In genomic region chr12:75559196-75559595, GRCm38 (mm10) we compare ENCODE assay signal across 14 mouse cellular contexts. TPM values are rescaled to one million over a fixed set of nuclear protein-coding genes. Genes with fewer than 3 reads are reported as not detected.
DNase-seq lines count a peak whose midpoint lies in the region; ATAC-seq and TF ChIP-seq lines count a peak whose summit lies in the region.
"Had no signal": no experiment of that assay in that cellular context is flagged by ENCODE, and none has a peak within 500 bp of the region (broad histone marks: within the 10 kb centered on the region; RNA-seq: fewer than 3 reads in every experiment).

No protein-coding gene starts in this region.

- H3K36me3 ChIP-seq in heart, embryonic 10.5 days, result 0 out of 2 replicates have a peak, but pooled peaks cover 2% of the 10 kb centered on the region
- no peaks in the 10 kb centered on the region for H3K36me3 ChIP-seq in intestine, embryonic 15.5 days
- H3K36me3 ChIP-seq in stomach, embryonic 14.5 days (ENCODE audit: control insufficient read depth, insufficient read depth, low read length), result no peaks in the 10 kb centered on the region
- H3K36me3 ChIP-seq: limb, embryonic 15.5 days had no signal

- no peaks in the 10 kb centered on the region for H3K27me3 ChIP-seq in heart, embryonic 10.5 days (ENCODE audit: insufficient read depth, poor library complexity, severe bottlenecking)
- H3K27me3 ChIP-seq in intestine, embryonic 15.5 days (replicated peaks), result no peaks in the 10 kb centered on the region
- no peaks in the 10 kb centered on the region for H3K27me3 ChIP-seq in stomach, embryonic 14.5 days (ENCODE audit: control insufficient read depth, insufficient read depth, low read length)
- H3K27me3 ChIP-seq: limb, embryonic 15.5 days had no signal

- no peaks in the 10 kb centered on the region for H3K9me3 ChIP-seq in heart, embryonic 10.5 days
- H3K9me3 ChIP-seq in intestine, embryonic 15.5 days, result no peaks in the 10 kb centered on the region
- H3K9me3 ChIP-seq in stomach, embryonic 14.5 days (ENCODE audit: control insufficient read depth, low read depth, low read length), result no peaks in the 10 kb centered on the region
- H3K9me3 ChIP-seq: limb, embryonic 15.5 days had no signal

- intact Hi-C loops in gastrocnemius, adult 2 months (cut with DNase I), result no loop called here
- intact Hi-C loops in left cerebral cortex, postnatal 10 days (cut with DNase I), result no loop called here

- no peak overlapping the region for H3K4me3 ChIP-seq in gastrocnemius, adult 2 months
- H3K4me3 ChIP-seq in heart, embryonic 10.5 days, result no peak overlapping the region
- no peak overlapping the region for H3K4me3 ChIP-seq in intestine, embryonic 15.5 days (replicated peaks)
- no peak overlapping the region for H3K4me3 ChIP-seq in stomach, embryonic 14.5 days (ENCODE audit: low read depth, low read length)
- H3K4me3 ChIP-seq: erythroblast, embryonic 14.5 days; limb, embryonic 15.5 days had no signal

- no peak overlapping the region for H3K27ac ChIP-seq in gastrocnemius, adult 2 months
- peak overlapping the region; percentile 69; the same call in 1 of the 2 replicates for H3K27ac ChIP-seq in heart, embryonic 10.5 days
- H3K27ac ChIP-seq in intestine, embryonic 15.5 days, result no peak overlapping the region
- no peak overlapping the region for H3K27ac ChIP-seq in stomach, embryonic 14.5 days (ENCODE audit: low read length)
- H3K27ac ChIP-seq: limb, embryonic 15.5 days had no signal

- peaks cover 63% of the 10 kb centered on the region for H3K4me1 ChIP-seq in heart, embryonic 10.5 days
- H3K4me1 ChIP-seq in intestine, embryonic 15.5 days (replicated peaks), result peaks cover 7% of the 10 kb centered on the region; the same call in 1 of the 2 replicates
- peaks cover 18% of the 10 kb centered on the region; the same call in 1 of the 2 replicates for H3K4me1 ChIP-seq in stomach, embryonic 14.5 days (ENCODE audit: control insufficient read depth, insufficient read depth, low read length)

- H3K9ac ChIP-seq in intestine, embryonic 15.5 days, result no peak overlapping the region
- no peak overlapping the region for H3K9ac ChIP-seq in stomach, embryonic 14.5 days (replicated peaks; ENCODE audit: low read depth, low read length)
- H3K9ac ChIP-seq: limb, embryonic 15.5 days had no signal

- 36% methylated on average over 2 of the region's 2 CpGs for WGBS in heart, embryonic 10.5 days
- 72% methylated on average over 2 of the region's 2 CpGs for WGBS in intestine, embryonic 15.5 days
- WGBS in stomach, embryonic 14.5 days, result 67% methylated on average over 2 of the region's 2 CpGs

- 0 out of 2 replicates have a peak, but pooled peaks have one; percentile 25 for ATAC-seq in intestine, embryonic 15.5 days
- peak; percentile 81 for ATAC-seq in stomach, embryonic 14.5 days (ENCODE audit: insufficient number of reproducible peaks, insufficient read depth, low FRiP score, low read depth)
- ATAC-seq in granulocyte monocyte progenitor cell, adult 5-6 weeks (replicated peaks; ENCODE audit: poor library complexity, severe bottlenecking), result no peak
- ATAC-seq: hindbrain, embryonic 16.5 days had no signal

- TF ChIP-seq CTCF in gastrocnemius, adult 2 months (IDR thresholded peaks at IDR 0.05), result no peak

- no peak overlapping the region for H3K4me2 ChIP-seq in intestine, embryonic 15.5 days (replicated peaks)
- H3K4me2 ChIP-seq in stomach, embryonic 14.5 days (replicated peaks; ENCODE audit: low read depth, low read length), result no peak overlapping the region
- H3K4me2 ChIP-seq: limb, embryonic 15.5 days had no signal

- DNase-seq in gastrocnemius, adult 2 months, result peak; percentile 53
- DNase-seq in gastrocnemius, postnatal 10 days, result no peak
- DNase-seq in heart, embryonic 10.5 days (ENCODE audit: low spot score), result no peak
- DNase-seq in embryo, embryonic 11 days, result no peak
- no peak for DNase-seq in left cerebral cortex, postnatal 10 days (ENCODE audit: extremely low spot score in 1 of 2, low spot score in 2 of 2)
- DNase-seq: kidney, postnatal 14 days; layer of hippocampus, postnatal 36 days; thymus, postnatal 36 days had no signal

RNA-seq across cellular contexts. Expression of gene Ppp2r5e, which starts 36.8 kb away (rescaled TPM):
- total RNA-seq in gastrocnemius, adult 2 months (2021), result 10 to 100 TPM; 32.2 to 34.3 TPM
- total RNA-seq in gastrocnemius, postnatal 10 days (2021), result 10 to 100 TPM; 28.6 to 32.0 TPM
- 8.8 and 9.4 TPM in 2 replicates for polyA plus RNA-seq in heart, embryonic 10.5 days (2016; fragmentation: Nextera tagmentation; extraction: Ambion mirVana)
- polyA plus RNA-seq in intestine, embryonic 15.5 days (2015; fragmentation: Nextera tagmentation; extraction: Ambion mirVana), result 9.3 and 11.8 TPM in 2 replicates
- polyA plus RNA-seq in stomach, embryonic 14.5 days (2014; fragmentation: Nextera tagmentation; extraction: Ambion mirVana), result 17.2 and 17.5 TPM in 2 replicates
- 10 to 100 TPM; 85.6 to 85.8 TPM for total RNA-seq in left cerebral cortex, postnatal 10 days (2021)
- total RNA-seq in granulocyte monocyte progenitor cell, adult 5-6 weeks (2014; fragmentation: Nextera tagmentation), result 20.9 and 22.4 TPM in 2 replicates
- 11.2 and 12.9 TPM in 2 replicates for total RNA-seq in granulocyte monocyte progenitor cell, adult 5-6 weeks (2017)
